Mouse (Mus musculus) heart, embryonic 14.5 days (tissue): ENCODE data around the gene Fam71b. TPM values are rescaled to one million over a fixed set of nuclear protein-coding genes. Genes with fewer than 3 reads are reported as not detected.

Experiments
- ATAC-seq: fragments of 200-750 bp; cut with Nextera tagmentation; 2 replicates; pipeline ENCODE4 v1.8.0; 2017; ENCODE audit warnings: low read depth, moderate TSS enrichment; ENCODE audit not compliant: insufficient number of reproducible peaks, insufficient read depth, low FRiP score
- H3K27ac ChIP-seq, 2 experiments: fragments of 200-500 bp in 1 of 2; fragments of 300-500 bp in 1 of 2; sonication (generic) in 1 of 2; replicated peaks in 1 of 2; 2 replicates each; pipeline ENCODE4 v1.5.1; 2012 to 2014; ENCODE audit warnings: low read depth in 2 of 2, low read length in 2 of 2, control low read depth in 1 of 2, mild to moderate bottlenecking in 1 of 2, mixed read lengths in 1 of 2; ENCODE audit not compliant: control insufficient read depth in 1 of 2, insufficient read depth in 1 of 2
- H3K27me3 ChIP-seq: fragments of 300-500 bp; sonication (generic); 2 replicates; pipeline ENCODE4 v1.6.1; 2014; ENCODE audit warnings: mild to moderate bottlenecking, low read length, control low read depth; ENCODE audit not compliant: control insufficient read depth, insufficient read depth
- H3K36me3 ChIP-seq: fragments of 300-500 bp; sonication (generic); 2 replicates; pipeline ENCODE4 v1.6.1; 2014; ENCODE audit warnings: mild to moderate bottlenecking, control low read depth, low read length, mixed read lengths; ENCODE audit not compliant: control insufficient read depth, insufficient read depth
- H3K4me1 ChIP-seq, 2 experiments: fragments of 200-500 bp in 1 of 2; fragments of 300-500 bp in 1 of 2; sonication (generic) in 1 of 2; 2 replicates each; pipeline ENCODE4 v1.6.1; 2012 to 2014; ENCODE audit warnings: low read length in 2 of 2, control low read depth in 1 of 2, mixed read lengths in 1 of 2; ENCODE audit not compliant: control insufficient read depth in 2 of 2, insufficient read depth in 2 of 2
- H3K4me2 ChIP-seq: fragments of 300-500 bp; sonication (generic); 2 replicates; pipeline ENCODE4 v1.6.1; 2014; ENCODE audit warnings: mild to moderate bottlenecking, low read length
- H3K4me3 ChIP-seq, 2 experiments: fragments of 200-500 bp in 1 of 2; fragments of 300-500 bp in 1 of 2; sonication (generic) in 1 of 2; 2 replicates each; pipeline ENCODE4 v1.5.1; 2012 to 2014; ENCODE audit warnings: low read length in 2 of 2, mild to moderate bottlenecking in 2 of 2, control low read depth in 1 of 2, low read depth in 1 of 2, moderate library complexity in 1 of 2; ENCODE audit not compliant: control insufficient read depth in 1 of 2, insufficient read depth in 1 of 2
- H3K9ac ChIP-seq: fragments of 300-500 bp; sonication (generic); 2 replicates; pipeline ENCODE4 v1.6.1; 2014; ENCODE audit warnings: mild to moderate bottlenecking, low read length
- H3K9me3 ChIP-seq: fragments of 300-500 bp; sonication (generic); 2 replicates; pipeline ENCODE4 v1.6.1; 2016; ENCODE audit warnings: low read length, control low read depth; ENCODE audit not compliant: control insufficient read depth
- WGBS: fragments of 180-500 bp; shearing (Covaris S2); extraction: QIAGEN DNeasy Blood & Tissue Kit; methylation state at CpG from one replicate; pipeline ENCODE4 v1.1.7; 2014; 5-methylcytosine and 5-hydroxymethylcytosine counted together
- polyA plus RNA-seq: library from polyadenylated mRNA; unstranded; fragments of >200 nt; fragmentation: Nextera tagmentation; extraction: Ambion mirVana; gene quantifications from 2 replicates; pipeline ENCODE4 v1.2.1, GENCODE M21; 2014

Fam71b gene
- polyA plus RNA-seq, 1 experiment from 2014 or later = not detected

- Histone ChIP-seq H3K27ac (no peak overlapping the region), H3K9me3 (no peaks in the 10 kb centered on the region), H3K36me3 (no peaks in the 10 kb centered on the region), H3K4me2 (no peak overlapping the region), H3K4me3 (no peak overlapping the region), H3K9ac (no peak overlapping the region), H3K27me3 (no peaks in the 10 kb centered on the region), H3K4me1 (no peaks in the 10 kb centered on the region)
- 84% methylated on average over 8 of the region's 8 CpGs for WGBS
- ATAC-seq = no peak
Measured at GRCm38 (mm10) chr11:46375015-46375414, 21.3 kb upstream of the Fam71b start.

- Histone ChIP-seq H3K9me3 (no peaks in the 10 kb centered on the region), H3K4me2 (no peak overlapping the region), H3K4me3 (no peak overlapping the region), H3K27ac (no peak overlapping the region), H3K27me3 (no peaks in the 10 kb centered on the region), H3K9ac (no peak overlapping the region), H3K4me1 (no peaks in the 10 kb centered on the region), H3K36me3 (no peaks in the 10 kb centered on the region)
- WGBS = 82% methylated on average over 1 of the region's 1 CpGs
- ATAC-seq = no peak
Measured at GRCm38 (mm10) chr11:46377316-46377715, 19.0 kb upstream of the Fam71b start.

GRCm38 (mm10) chr11:46377819-46378782, 18.3 kb upstream of the Fam71b start:
- Histone ChIP-seq H3K4me2 (no peak overlapping the region), H3K9ac (no peak overlapping the region), H3K4me3 (no peak overlapping the region), H3K27me3 (no peaks in the 10 kb centered on the region), H3K27ac (no peak overlapping the region), H3K4me1 (no peaks in the 10 kb centered on the region), H3K9me3 (no peaks in the 10 kb centered on the region), H3K36me3 (no peaks in the 10 kb centered on the region)
- WGBS = 84% methylated on average over 8 of the region's 8 CpGs
- ATAC-seq = no peak

GRCm38 (mm10) chr11:46380097-46380675, 16.2 kb upstream of the Fam71b start:
- Histone ChIP-seq H3K27ac (no peak overlapping the region), H3K4me1 (no peaks in the 10 kb centered on the region), H3K27me3 (no peaks in the 10 kb centered on the region), H3K9ac (no peak overlapping the region), H3K4me3 (no peak overlapping the region), H3K4me2 (no peak overlapping the region), H3K9me3 (no peaks in the 10 kb centered on the region), H3K36me3 (no peaks in the 10 kb centered on the region)
- WGBS = 80% methylated on average over 7 of the region's 7 CpGs
- ATAC-seq = no peak

GRCm38 (mm10) chr11:46382466-46382865, 13.9 kb upstream of the Fam71b start:
- no peak for ATAC-seq
- Histone ChIP-seq H3K27me3 (no peaks in the 10 kb centered on the region), H3K9me3 (no peaks in the 10 kb centered on the region), H3K4me3 (no peak overlapping the region), H3K36me3 (no peaks in the 10 kb centered on the region), H3K9ac (no peak overlapping the region), H3K4me2 (no peak overlapping the region), H3K27ac (no peak overlapping the region), H3K4me1 (no peaks in the 10 kb centered on the region)
- 80% methylated on average over 4 of the region's 4 CpGs for WGBS

GRCm38 (mm10) chr11:46384925-46385324, 11.4 kb upstream of the Fam71b start:
- H3K4me1 ChIP-seq = no peaks in the 10 kb centered on the region
- no peak overlapping the region for H3K4me2 ChIP-seq
- 81% methylated on average over 2 of the region's 2 CpGs for WGBS
- H3K36me3 ChIP-seq = no peaks in the 10 kb centered on the region
- no peaks in the 10 kb centered on the region for H3K9me3 ChIP-seq
- H3K27ac ChIP-seq = no peak overlapping the region
- ATAC-seq = no peak
- no peaks in the 10 kb centered on the region for H3K27me3 ChIP-seq
- H3K9ac ChIP-seq = no peak overlapping the region
- no peak overlapping the region for H3K4me3 ChIP-seq

GRCm38 (mm10) chr11:46386556-46386955, 9.8 kb upstream of the Fam71b start:
- Histone ChIP-seq H3K36me3 (no peaks in the 10 kb centered on the region), H3K27me3 (no peaks in the 10 kb centered on the region), H3K4me2 (no peak overlapping the region), H3K4me3 (no peak overlapping the region), H3K27ac (no peak overlapping the region), H3K4me1 (no peaks in the 10 kb centered on the region), H3K9ac (no peak overlapping the region), H3K9me3 (no peaks in the 10 kb centered on the region)
- no peak for ATAC-seq
- WGBS = 74% methylated on average over 8 of the region's 8 CpGs
